ENCODE assay signal across 9 mouse cellular contexts in the genomic region with DNA sequence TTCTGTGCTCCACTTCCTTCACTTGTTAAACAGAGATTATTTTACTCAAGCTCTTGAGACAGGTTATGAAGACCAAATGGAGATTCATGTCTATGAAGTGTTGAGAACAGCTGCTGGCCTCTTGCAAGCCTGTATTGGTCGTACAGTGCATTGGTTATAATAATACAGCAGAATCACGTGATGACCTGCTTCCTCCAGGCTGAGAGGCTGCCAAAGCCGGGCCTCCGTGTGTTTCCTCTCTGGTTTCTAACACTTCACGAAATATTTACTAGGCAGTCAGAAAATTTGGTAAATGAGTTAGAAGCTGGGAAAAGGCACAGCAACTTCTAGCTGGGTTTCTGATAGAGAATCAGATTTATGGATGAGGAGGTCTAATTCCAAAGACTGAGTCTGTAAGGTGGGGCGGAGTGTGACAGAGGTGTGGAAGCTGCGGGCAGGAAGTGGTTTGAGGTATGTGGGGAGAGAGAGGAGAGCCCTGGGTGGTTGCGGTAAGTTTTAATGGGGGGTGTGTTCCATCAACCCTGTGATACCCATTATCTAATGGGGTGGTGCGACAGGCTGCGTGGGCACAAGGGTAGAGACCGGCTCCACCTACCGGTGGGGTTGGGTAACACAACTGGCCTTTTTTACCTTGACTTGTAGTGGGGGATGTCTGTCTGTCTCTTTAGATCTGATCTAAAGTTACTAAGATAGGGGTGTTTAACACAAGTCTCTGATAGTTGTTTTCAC.
A peak's percentile ranks its signal among the peaks of the same experiment; 100 is the strongest.
DNase-seq lines count a peak whose midpoint lies in the region; ATAC-seq and TF ChIP-seq lines count a peak whose summit lies in the region.
"Had no signal": no experiment of that assay in that cellular context is flagged by ENCODE, and none has a peak within 500 bp of the region (broad histone marks: within the 10 kb centered on the region; RNA-seq: fewer than 3 reads in every experiment).

No protein-coding gene starts in this region.

- no peaks in the 10 kb centered on the region for H3K9me3 ChIP-seq in liver, embryonic 14.5 days (ENCODE audit: control insufficient read depth, low read length)
- H3K9me3 ChIP-seq in hindbrain, embryonic 16.5 days (ENCODE audit: control insufficient read depth, low read length), result no peaks in the 10 kb centered on the region
- H3K9me3 ChIP-seq: embryonic facial prominence, embryonic 12.5 days had no signal

- no peak for ATAC-seq in liver, embryonic 14.5 days (ENCODE audit: insufficient read depth)
- ATAC-seq in hindbrain, embryonic 16.5 days, result no peak

- no peaks in the 10 kb centered on the region for H3K4me1 ChIP-seq in testis, adult 2 months (ENCODE audit: control insufficient read depth, insufficient read depth, low read length)
- H3K4me1 ChIP-seq in liver, embryonic 14.5 days (replicated peaks; ENCODE audit: control insufficient read depth in 2 of 2, insufficient read depth in 2 of 2, low read length in 1 of 2), result peaks cover 0 to 2% of the 10 kb centered on the region in 2 experiments; a peak in 2 of 4 replicates
- no peaks in the 10 kb centered on the region for H3K4me1 ChIP-seq in hindbrain, embryonic 16.5 days (ENCODE audit: control insufficient read depth, insufficient read depth, low read depth, low read length)
- H3K4me1 ChIP-seq: embryonic facial prominence, embryonic 12.5 days had no signal

- H3K27ac ChIP-seq in testis, adult 2 months (ENCODE audit: control insufficient read depth, insufficient read depth, low read depth, low read length), result no peak overlapping the region
- H3K27ac ChIP-seq in liver, embryonic 14.5 days, result no peak overlapping the region
- no peak overlapping the region for H3K27ac ChIP-seq in hindbrain, embryonic 16.5 days (ENCODE audit: low read depth, low read length)
- H3K27ac ChIP-seq: embryonic facial prominence, embryonic 12.5 days had no signal

- no peak overlapping the region for H3K4me2 ChIP-seq in liver, embryonic 14.5 days (ENCODE audit: low read depth)
- no peak overlapping the region for H3K4me2 ChIP-seq in hindbrain, embryonic 16.5 days (ENCODE audit: low read length)
- H3K4me2 ChIP-seq: embryonic facial prominence, embryonic 12.5 days had no signal

- H3K27me3 ChIP-seq in testis, adult 2 months (ENCODE audit: control insufficient read depth, insufficient read depth, low read length), result no peaks in the 10 kb centered on the region
- H3K27me3 ChIP-seq in liver, embryonic 14.5 days (ENCODE audit: control insufficient read depth, insufficient read depth, low read length), result no peaks in the 10 kb centered on the region
- no peaks in the 10 kb centered on the region for H3K27me3 ChIP-seq in hindbrain, embryonic 16.5 days (replicated peaks; ENCODE audit: control insufficient read depth, insufficient read depth, low read length)
- H3K27me3 ChIP-seq: embryonic facial prominence, embryonic 12.5 days had no signal

- no peaks in the 10 kb centered on the region for H3K36me3 ChIP-seq in testis, adult 2 months (ENCODE audit: control insufficient read depth, insufficient read depth, low read length)
- H3K36me3 ChIP-seq in liver, embryonic 14.5 days (replicated peaks; ENCODE audit: control insufficient read depth, insufficient read depth, low read depth), result no peaks in the 10 kb centered on the region
- H3K36me3 ChIP-seq in hindbrain, embryonic 16.5 days (ENCODE audit: control insufficient read depth, insufficient read depth, low read length), result no peaks in the 10 kb centered on the region
- H3K36me3 ChIP-seq: embryonic facial prominence, embryonic 12.5 days had no signal

- H3K9ac ChIP-seq in liver, embryonic 14.5 days (replicated peaks), result no peak overlapping the region
- H3K9ac ChIP-seq in hindbrain, embryonic 16.5 days (ENCODE audit: low read depth, low read length), result no peak overlapping the region
- H3K9ac ChIP-seq: embryonic facial prominence, embryonic 12.5 days had no signal

- no peak for DNase-seq in testis, postnatal 10 days (ENCODE audit: low spot score)
- peak; percentile 63 to 74 for DNase-seq in adrenal gland, postnatal 36 days
- no peak for DNase-seq in liver, embryonic 14.5 days (ENCODE audit: low read depth in 3 of 3, low spot score in 3 of 3)
- DNase-seq in spleen, postnatal 14 days (ENCODE audit: low spot score in 2 of 2), result peak; percentile 54 to 74
- no peak for DNase-seq in testis, postnatal 14 days (ENCODE audit: low spot score)
- DNase-seq in neural tube, embryonic 10.5 days (ENCODE audit: extremely low spot score, low spot score), result no peak

- peak; percentile 70; the same call in 1 of the 2 replicates for TF ChIP-seq CTCF in testis, adult 2 months (IDR thresholded peaks at IDR 0.05; ENCODE audit: control insufficient read depth, insufficient read depth, insufficient replicate concordance, low read depth, low read length)
- TF ChIP-seq CTCF in liver, embryonic 14.5 days (IDR thresholded peaks at IDR 0.05; ENCODE audit: low read depth), result peak; percentile 73

- no peak overlapping the region for H3K4me3 ChIP-seq in testis, adult 2 months (ENCODE audit: control insufficient read depth, low read depth, low read length)
- H3K4me3 ChIP-seq in liver, embryonic 14.5 days (ENCODE audit: insufficient read depth in 1 of 2, low read depth in 2 of 2, low read length in 2 of 2), result no peak overlapping the region
- no peak overlapping the region for H3K4me3 ChIP-seq in hindbrain, embryonic 16.5 days (ENCODE audit: low read length)
- H3K4me3 ChIP-seq: embryonic facial prominence, embryonic 12.5 days had no signal

- no peak for TF ChIP-seq EP300 in liver, embryonic 14.5 days (IDR thresholded peaks at IDR 0.05; ENCODE audit: low read depth)

- TF ChIP-seq POLR2A in testis, adult 2 months (IDR thresholded peaks at IDR 0.05; ENCODE audit: control insufficient read depth, low read depth, low read length), result no peak

- 13% methylated on average over 12 of the region's 12 CpGs for WGBS in liver, embryonic 14.5 days (ENCODE audit: insufficient replicate concordance)
- 80% methylated on average over 12 of the region's 12 CpGs for WGBS in hindbrain, embryonic 16.5 days

Comparison
In these comparisons a context has a peak if more than half of its experiments do, and no peak if none do; other contexts are left out.
1. DNase-seq: peak in adrenal gland, postnatal 36 days (2 of 2) and spleen, postnatal 14 days (2 of 2); none in testis, postnatal 10 days (single experiment), liver, embryonic 14.5 days (0 of 3), testis, postnatal 14 days (single experiment) and neural tube, embryonic 10.5 days (single experiment).